Mouse (Mus musculus) lung, embryonic 16.5 days (tissue): ENCODE results near the gene Gm1123. TPM values are rescaled to one million over a fixed set of nuclear protein-coding genes. Genes with fewer than 3 reads are reported as not detected.

Experiments used
- ATAC-seq: fragments of 200-750 bp; cut with Nextera tagmentation; 2 replicates; pipeline ENCODE4 v1.8.0; 2017; ENCODE audit warnings: low read depth, mild to moderate bottlenecking, moderate library complexity
- H3K27ac ChIP-seq: fragments of 300-500 bp; sonication (generic); 2 replicates; pipeline ENCODE4 v1.5.1; 2014; ENCODE audit warnings: mild to moderate bottlenecking, control low read depth, low read length
- H3K27me3 ChIP-seq: fragments of 300-500 bp; sonication (generic); 2 replicates; pipeline ENCODE4 v1.6.1; 2014; ENCODE audit warnings: low read depth, low read length, mixed read lengths; ENCODE audit not compliant: control insufficient read depth, insufficient read depth
- H3K36me3 ChIP-seq: fragments of 300-500 bp; sonication (generic); 2 replicates; pipeline ENCODE4 v1.6.1; 2014; ENCODE audit warnings: low read length; ENCODE audit not compliant: control insufficient read depth, insufficient read depth
- H3K4me1 ChIP-seq: fragments of 300-500 bp; sonication (generic); replicated peaks from 2 replicates; pipeline ENCODE4 v1.6.1; 2014; ENCODE audit warnings: low read length, mixed read lengths; ENCODE audit not compliant: control insufficient read depth, insufficient read depth
- H3K4me2 ChIP-seq: fragments of 300-500 bp; sonication (generic); 2 replicates; pipeline ENCODE4 v1.6.1; 2014; ENCODE audit warnings: low read depth, low read length, control low read depth
- H3K4me3 ChIP-seq: fragments of 300-500 bp; sonication (generic); 2 replicates; pipeline ENCODE4 v1.5.1; 2014; ENCODE audit warnings: mild to moderate bottlenecking, low read length, control low read depth
- H3K9ac ChIP-seq: fragments of 300-500 bp; sonication (generic); 2 replicates; pipeline ENCODE4 v1.6.1; 2014; ENCODE audit warnings: low read length, control low read depth
- H3K9me3 ChIP-seq: fragments of 300-500 bp; sonication (generic); 2 replicates; pipeline ENCODE4 v1.6.1; 2016; ENCODE audit warnings: low read length; ENCODE audit not compliant: control insufficient read depth
- WGBS: fragments of 180-500 bp; shearing (Covaris S2); extraction: QIAGEN DNeasy Blood & Tissue Kit; methylation state at CpG from one replicate; pipeline ENCODE4 v1.1.7; 2014; 5-methylcytosine and 5-hydroxymethylcytosine counted together
- polyA plus RNA-seq: library from polyadenylated mRNA; unstranded; fragments of >200 nt; fragmentation: Nextera tagmentation; extraction: Ambion mirVana; gene quantifications from 2 replicates; pipeline ENCODE4 v1.2.1, GENCODE M21; 2015

Gm1123 gene
- polyA plus RNA-seq, 1 experiment from 2014 or later: not detected

GRCm38 (mm10) chr9:98962478-98963142 lies 72.9 kb downstream of the Gm1123 start:
- Histone ChIP-seq H3K36me3 (no peaks in the 10 kb centered on the region), H3K27me3 (peaks cover 77% of the 10 kb centered on the region), H3K9me3 (no peaks in the 10 kb centered on the region), H3K27ac (no peak overlapping the region), H3K9ac (no peak overlapping the region), H3K4me1 (no peaks in the 10 kb centered on the region), H3K4me2 (no peak overlapping the region), H3K4me3 (no peak overlapping the region)
- no peak for ATAC-seq
- 1% methylated on average over 20 of the region's 20 CpGs for WGBS

GRCm38 (mm10) chr9:98961591-98962477 lies 73.7 kb downstream of the Gm1123 start:
- Histone ChIP-seq H3K36me3 (no peaks in the 10 kb centered on the region), H3K27ac (no peak overlapping the region), H3K4me1 (peaks cover 1% of the 10 kb centered on the region), H3K9ac (no peak overlapping the region), H3K4me3 (no peak overlapping the region), H3K9me3 (no peaks in the 10 kb centered on the region), H3K27me3 (peaks cover 82% of the 10 kb centered on the region), H3K4me2 (no peak overlapping the region)
- WGBS: 8% methylated on average over 22 of the region's 22 CpGs
- ATAC-seq: no peak

- no peak for ATAC-seq
- Histone ChIP-seq H3K9me3 (no peaks in the 10 kb centered on the region), H3K4me2 (no peak overlapping the region), H3K27me3 (peaks cover 90% of the 10 kb centered on the region), H3K4me1 (peaks cover 14% of the 10 kb centered on the region), H3K4me3 (no peak overlapping the region), H3K36me3 (no peaks in the 10 kb centered on the region), H3K27ac (no peak overlapping the region), H3K9ac (no peak overlapping the region)
- WGBS: 25% methylated on average over 4 of the region's 5 CpGs
These were observed 75.2 kb downstream of the Gm1123 start for GRCm38 (mm10) chr9:98960348-98960747.

- Histone ChIP-seq H3K4me1 (peaks cover 19% of the 10 kb centered on the region), H3K27me3 (peaks cover 90% of the 10 kb centered on the region), H3K36me3 (no peaks in the 10 kb centered on the region), H3K4me2 (no peak overlapping the region), H3K4me3 (no peak overlapping the region), H3K27ac (no peak overlapping the region), H3K9me3 (no peaks in the 10 kb centered on the region), H3K9ac (no peak overlapping the region)
- WGBS: 33% methylated on average over 3 of the region's 3 CpGs
- ATAC-seq: no peak
These were observed 75.7 kb downstream of the Gm1123 start for GRCm38 (mm10) chr9:98959851-98960250.

- Histone ChIP-seq H3K4me2 (no peak overlapping the region), H3K9ac (no peak overlapping the region), H3K27ac (no peak overlapping the region), H3K36me3 (no peaks in the 10 kb centered on the region), H3K4me3 (no peak overlapping the region), H3K27me3 (peaks cover 92% of the 10 kb centered on the region), H3K9me3 (no peaks in the 10 kb centered on the region), H3K4me1 (peaks cover 20% of the 10 kb centered on the region)
- no peak for ATAC-seq
- WGBS: 5% methylated on average over 6 of the region's 6 CpGs
These were observed 76.9 kb downstream of the Gm1123 start for GRCm38 (mm10) chr9:98958628-98959027.

GRCm38 (mm10) chr9:98957751-98958351 lies 77.7 kb downstream of the Gm1123 start:
- no peak for ATAC-seq
- Histone ChIP-seq H3K9me3 (no peaks in the 10 kb centered on the region), H3K4me2 (no peak overlapping the region), H3K4me3 (no peak overlapping the region), H3K36me3 (no peaks in the 10 kb centered on the region), H3K27ac (no peak overlapping the region), H3K4me1 (peaks cover 20% of the 10 kb centered on the region), H3K27me3 (peaks cover 93% of the 10 kb centered on the region), H3K9ac (no peak overlapping the region)
- WGBS: 1% methylated on average over 23 of the region's 23 CpGs

Other genes with a start within 250 kb of the Gm1123 start
- gene Prr23a1, start 193.2 kb downstream of the Gm1123 start, polyA plus RNA-seq: not detected in 2 replicates
- not detected in 2 replicates for gene Prr23a2, start 179.2 kb downstream of the Gm1123 start, polyA plus RNA-seq
- gene Prr23a3, start 170.9 kb downstream of the Gm1123 start, polyA plus RNA-seq: not detected in 2 replicates
- not detected in 2 replicates for gene 7420426K07Rik, start 132.6 kb downstream of the Gm1123 start, polyA plus RNA-seq
- not detected in 2 replicates for gene Foxl2, start 80.4 kb downstream of the Gm1123 start, polyA plus RNA-seq
- gene Faim, start 49.3 kb downstream of the Gm1123 start, polyA plus RNA-seq: 37.6 and 38.7 TPM in 2 replicates
- 1.3 and 1.6 TPM in 2 replicates for gene Pik3cb, start 104.9 kb upstream of the Gm1123 start, polyA plus RNA-seq
- gene Faiml, start 201.5 kb upstream of the Gm1123 start, polyA plus RNA-seq: not detected in 2 replicates
- 31.2 and 34.4 TPM in 2 replicates for gene Cep70, start 207.7 kb upstream of the Gm1123 start, polyA plus RNA-seq